Mouse (Mus musculus): ENCODE measurements around the gene Oxct2a. TPM values are rescaled to one million over a fixed set of nuclear protein-coding genes. Genes with fewer than 3 reads are reported as not detected.
"Not testable (repeated sequence)": the region's sequence is repeated elsewhere in the genome, so short reads cannot be mapped to it uniquely, and the experiment has no call there.

Oxct2a gene
- polyA plus RNA-seq, 2 experiments from 2014 or later, result not detected

- no peak for ATAC-seq
Measured at GRCm38 (mm10) chr4:123311845-123312244, 11.6 kb downstream of the Oxct2a start.

GRCm38 (mm10) chr4:123308292-123308691, 15.1 kb downstream of the Oxct2a start:
- no peak for ATAC-seq

- no peak for ATAC-seq
Measured at GRCm38 (mm10) chr4:123306999-123307398, 16.4 kb downstream of the Oxct2a start.

DNA sequence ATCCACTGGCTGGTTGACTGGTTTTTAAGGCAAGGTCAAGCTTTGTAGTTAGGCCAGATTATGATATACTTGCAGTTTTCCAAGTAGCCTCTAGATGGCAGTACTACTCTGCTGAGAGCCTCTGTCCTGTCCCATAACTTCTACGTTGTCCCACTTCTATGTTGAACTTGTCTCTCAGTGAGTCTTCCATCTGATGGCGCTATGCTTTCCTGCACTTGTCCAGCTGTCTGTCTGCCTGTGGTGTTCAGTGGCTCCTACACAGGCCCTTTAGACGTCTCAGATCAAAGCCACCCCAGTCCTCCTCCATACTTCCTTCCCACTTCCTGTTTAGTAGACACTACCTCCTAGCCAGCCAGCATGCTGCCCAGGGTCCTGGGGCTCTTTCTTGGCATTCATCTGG, 17.6 kb downstream of the Oxct2a start:
- peak; percentile 78 for ATAC-seq

GRCm38 (mm10) chr4:123298980-123299670, 24.3 kb downstream of the Oxct2a start:
- no peak for ATAC-seq

DNA sequence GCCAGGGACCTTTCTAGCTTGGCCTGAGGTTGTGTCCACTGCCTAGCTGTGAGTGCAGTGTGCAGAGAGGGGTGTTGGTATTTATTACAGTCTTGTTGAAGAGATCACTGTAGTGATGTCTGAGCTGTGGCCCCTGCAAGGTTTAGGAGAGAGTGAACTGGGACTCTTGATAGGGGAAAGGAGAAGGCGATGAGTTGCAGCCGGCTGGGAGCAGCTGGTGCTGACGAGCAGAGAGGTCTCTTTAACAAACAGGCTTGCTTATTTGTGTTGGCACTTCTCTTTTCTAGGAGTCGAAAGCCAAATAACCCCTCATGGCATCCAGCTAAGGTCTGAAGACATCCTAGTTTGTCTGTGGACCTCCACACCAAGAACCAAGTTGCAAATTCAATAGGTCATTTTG, 25.2 kb downstream of the Oxct2a start:
- ATAC-seq, result no peak

- ATAC-seq, result no peak
Measured at GRCm38 (mm10) chr4:123297195-123297960, 26.1 kb downstream of the Oxct2a start.

DNA sequence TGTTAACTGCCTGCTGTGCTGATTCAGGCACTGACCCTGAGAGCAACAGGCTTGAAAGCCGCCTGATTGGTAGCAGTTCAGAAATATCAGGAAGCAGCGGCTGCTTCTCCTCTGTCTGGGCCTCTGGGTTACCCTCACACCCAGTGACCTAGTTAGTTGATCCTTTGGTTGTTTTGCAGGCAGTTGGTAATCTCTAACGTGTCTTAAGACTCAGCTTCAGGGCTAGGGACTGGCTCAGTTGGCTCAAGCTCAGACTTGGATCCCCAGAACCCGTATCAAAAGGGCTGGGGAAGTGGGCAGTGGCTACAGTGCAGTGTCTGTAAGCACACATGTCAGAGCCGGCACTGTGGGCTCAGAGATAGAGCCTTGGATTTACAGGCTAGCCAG, 27.3 kb downstream of the Oxct2a start:
- ATAC-seq, result no peak

DNA sequence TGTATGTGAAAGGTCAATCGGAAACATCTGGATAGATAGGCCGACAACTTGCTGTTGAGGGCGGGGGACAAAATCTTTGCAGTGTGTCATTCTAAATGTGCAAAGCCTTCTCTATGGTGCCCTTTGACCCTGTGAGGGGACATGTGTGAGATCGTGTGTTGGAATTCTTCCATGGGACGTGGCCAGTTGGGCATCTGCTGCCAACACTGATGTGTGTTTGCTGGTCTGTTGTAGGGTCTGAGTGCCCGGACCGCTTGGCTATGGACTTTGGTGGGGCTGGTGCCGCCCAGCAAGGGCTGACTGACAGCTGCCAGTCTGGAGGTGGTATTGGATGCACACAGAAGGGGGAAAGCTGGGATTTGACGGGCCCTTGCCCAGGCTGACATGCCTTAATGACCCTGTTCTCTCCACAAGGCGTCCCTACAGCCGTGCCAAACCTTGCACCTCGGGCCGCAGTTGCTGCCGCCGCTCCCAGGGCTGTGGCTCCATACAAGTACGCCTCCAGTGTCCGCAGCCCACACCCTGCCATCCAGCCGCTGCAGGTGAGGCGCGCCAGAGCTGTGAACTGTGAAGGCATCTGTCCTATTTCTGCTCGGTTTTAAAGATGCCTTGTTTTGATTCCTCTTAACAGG, 27.8 kb downstream of the Oxct2a start:
- no peak for ATAC-seq

GRCm38 (mm10) chr4:123295026-123295425, 28.4 kb downstream of the Oxct2a start:
- not testable (repeated sequence) for ATAC-seq

DNA sequence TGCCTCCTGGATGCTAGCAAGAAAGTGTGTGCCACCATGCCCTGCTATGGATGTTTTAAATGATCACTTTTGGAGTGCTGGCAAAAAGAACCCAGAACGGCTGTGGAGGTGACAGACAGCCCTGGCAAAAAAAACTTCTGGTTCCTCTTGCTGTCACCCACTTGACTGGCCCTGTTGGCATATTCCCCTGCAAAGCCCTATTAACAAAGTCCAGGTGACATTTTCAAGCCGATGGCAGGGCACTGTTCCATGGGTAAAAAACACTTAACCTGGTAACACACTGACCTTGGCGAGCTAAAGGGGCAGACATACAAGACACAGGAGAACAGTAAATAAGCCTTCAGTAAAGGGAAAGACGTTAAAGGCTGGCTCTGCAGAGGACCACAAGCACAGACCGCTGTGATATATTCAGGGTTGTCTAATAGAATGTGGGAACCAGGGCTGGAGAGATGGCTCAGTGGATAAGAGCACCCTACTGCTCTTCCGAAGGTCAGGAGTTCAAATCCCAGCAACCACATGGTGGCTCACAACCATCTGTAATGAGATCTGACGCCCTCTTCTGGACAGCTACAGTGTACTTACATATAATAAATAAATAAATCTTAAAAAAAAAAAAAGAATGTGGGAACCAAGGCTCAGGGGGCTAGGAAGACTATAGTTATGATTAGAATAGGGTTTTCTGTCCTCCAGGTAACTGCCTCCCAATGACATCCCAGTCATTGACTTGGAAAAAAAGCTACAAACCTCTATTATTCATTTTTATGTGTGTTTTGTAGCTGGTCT, 29.6 kb downstream of the Oxct2a start:
- no peak for ATAC-seq

GRCm38 (mm10) chr4:123292989-123293388, 30.4 kb downstream of the Oxct2a start:
- ATAC-seq, result no peak

GRCm38 (mm10) chr4:123292390-123292789, 31.0 kb downstream of the Oxct2a start:
- ATAC-seq, result no peak

DNA sequence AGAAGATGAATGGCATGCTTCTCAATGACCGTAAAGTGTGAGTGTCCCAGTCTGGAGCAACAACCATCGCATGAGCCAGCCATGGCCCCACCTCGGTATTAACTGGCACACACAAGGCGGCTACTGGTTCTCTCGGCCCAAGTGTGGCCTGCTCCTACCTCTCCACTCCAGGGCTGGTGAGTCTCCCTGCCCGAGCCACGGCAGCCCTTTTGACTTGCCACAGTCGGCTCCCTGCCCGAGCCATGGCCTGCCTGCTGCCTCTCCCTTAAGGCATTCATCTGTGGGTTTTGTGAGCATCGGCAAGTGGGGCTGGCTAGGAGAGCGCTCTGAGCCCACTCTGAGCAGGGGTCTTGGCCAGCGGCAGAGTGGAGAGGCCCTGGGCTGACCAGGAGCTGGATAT, 34.4 kb downstream of the Oxct2a start:
- no peak for ATAC-seq

GRCm38 (mm10) chr4:123286790-123287189, 36.6 kb downstream of the Oxct2a start:
- ATAC-seq, result no peak

GRCm38 (mm10) chr4:123284731-123285624, 38.5 kb downstream of the Oxct2a start:
- no peak for ATAC-seq

- ATAC-seq, result peak; percentile 21
Measured at GRCm38 (mm10) chr4:123283675-123284064, 39.8 kb downstream of the Oxct2a start.

GRCm38 (mm10) chr4:123282915-123283674, 40.3 kb downstream of the Oxct2a start:
- ATAC-seq, result peak; percentile 46

- peak; percentile 95 for ATAC-seq
Measured at GRCm38 (mm10) chr4:123282500-123282899, 40.9 kb downstream of the Oxct2a start.

DNA sequence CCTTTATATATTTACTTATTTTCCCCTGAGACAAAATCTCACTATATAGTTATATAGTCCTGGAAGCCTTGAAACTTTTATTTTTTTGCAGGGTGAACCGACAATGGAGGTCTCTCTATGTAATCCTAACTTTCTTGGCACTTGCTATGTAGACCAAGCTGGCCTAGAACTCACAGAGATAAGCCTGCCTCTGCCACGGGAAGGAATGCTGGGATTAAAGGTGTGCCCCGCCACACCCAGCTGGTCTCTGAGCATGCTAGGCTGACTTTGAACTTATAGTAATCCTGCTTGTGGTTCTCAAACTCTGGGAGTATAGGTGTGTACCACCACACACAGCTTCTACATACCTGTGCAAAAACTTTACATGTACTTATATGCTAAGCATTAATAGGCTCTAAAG, 43.3 kb downstream of the Oxct2a start:
- no peak for ATAC-seq

All from CD4-positive, CD25-positive, alpha-beta regulatory T cell, adult 4 months (primary cell).